Mouse (Mus musculus) ES-Bruce4 (cell line): ENCODE data around the gene BC024978.

ENCODE experiments used
- CTCF ChIP-seq: IDR thresholded peaks from one replicate; pipeline ENCODE4 v1.8.1; 2011; ENCODE audit warnings: low read depth, low read length
- EP300 ChIP-seq: IDR thresholded peaks from 2 replicates; pipeline ENCODE4 v1.6.1; 2011; ENCODE audit warnings: low read depth, low read length; ENCODE audit not compliant: insufficient read depth
- POLR2A ChIP-seq: IDR thresholded peaks from one replicate; pipeline ENCODE4 v1.8.1; 2011; ENCODE audit warnings: low read length; ENCODE audit not compliant: insufficient read depth

GRCm38 (mm10) chr7:27167475-27168094 lies 28.0 kb upstream of the BC024978 start:
- TF ChIP-seq EP300 (no peak), CTCF (no peak), POLR2A (no peak)
